Mouse (Mus musculus) forebrain, embryonic 10.5 days (tissue): Measurements from ENCODE around the gene Trim69. TPM values are rescaled to one million over a fixed set of nuclear protein-coding genes. Genes with fewer than 3 reads are reported as not detected.
"Not testable (repeated sequence)": the region's sequence is repeated elsewhere in the genome, so short reads cannot be mapped to it uniquely, and the experiment has no call there.

Source experiments
- DNase-seq: peaks from one replicate; pipeline ENCODE4 v3.0.0-alpha.2; 2017; ENCODE audit warnings: low spot score; ENCODE audit errors: extremely low spot score
- H3K27ac ChIP-seq: fragments of 300-500 bp; sonication (generic); 2 replicates; pipeline ENCODE4 v1.5.1; 2016; ENCODE audit warnings: mild to moderate bottlenecking
- H3K27me3 ChIP-seq: fragments of 300-500 bp; sonication (generic); 2 replicates; pipeline ENCODE4 v1.6.1; 2016; ENCODE audit warnings: mild to moderate bottlenecking; ENCODE audit not compliant: poor library complexity, severe bottlenecking
- H3K36me3 ChIP-seq: fragments of 300-500 bp; sonication (generic); replicated peaks from 2 replicates; pipeline ENCODE4 v1.6.1; 2016; ENCODE audit warnings: mild to moderate bottlenecking, moderate library complexity
- H3K4me1 ChIP-seq: fragments of 300-500 bp; sonication (generic); 2 replicates; pipeline ENCODE4 v1.6.1; 2016
- H3K4me3 ChIP-seq: fragments of 300-500 bp; sonication (generic); 2 replicates; pipeline ENCODE4 v1.5.1; 2016; ENCODE audit warnings: mild to moderate bottlenecking, moderate library complexity
- H3K9me3 ChIP-seq: fragments of 300-500 bp; sonication (generic); 2 replicates; pipeline ENCODE4 v1.6.1; 2016; ENCODE audit warnings: mild to moderate bottlenecking, moderate library complexity
- WGBS: fragments of 180-500 bp; shearing (Covaris S2); methylation state at CpG from one replicate; pipeline ENCODE4 v1.1.7; 2016; 5-methylcytosine and 5-hydroxymethylcytosine counted together
- polyA plus RNA-seq: library from polyadenylated mRNA; unstranded; fragments of >200 nt; fragmentation: Nextera tagmentation; extraction: Ambion mirVana; gene quantifications from 2 replicates; pipeline ENCODE4 v1.2.1, GENCODE M21; 2016

Gene Trim69
- polyA plus RNA-seq, 1 experiment from 2014 or later: not detected

DNA sequence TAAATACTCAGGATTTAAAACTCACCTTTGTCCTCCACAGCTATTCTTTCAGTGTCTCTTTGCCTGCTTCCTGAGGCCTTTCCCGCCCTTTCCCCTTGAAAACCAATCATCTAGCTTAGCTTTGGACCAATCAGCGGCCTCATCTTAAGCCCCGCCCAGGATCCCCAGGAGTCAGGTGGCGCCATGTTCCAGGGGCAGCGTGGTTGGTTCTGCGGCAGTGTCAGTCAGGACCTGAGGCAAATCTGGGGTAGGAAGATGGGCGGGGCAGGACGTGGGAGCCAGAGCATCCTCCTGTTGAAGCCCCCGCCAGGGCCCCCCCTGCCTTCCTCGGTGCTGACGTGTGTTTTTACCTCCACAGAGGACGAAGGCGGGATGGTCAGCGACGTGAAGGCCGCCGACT is 25.6 kb downstream of the Trim69 start, which contains the start of the genes Patl2 and Terb2:
Gene Patl2 (minus strand): TSS at position 84 of the 400 bp plus-strand sequence.
Gene Terb2 (plus strand): TSS at position 167 of the 400 bp plus-strand sequence.
- no peaks in the 10 kb centered on the region for H3K36me3 ChIP-seq
- no peak within 1 kb of the TSS for H3K27ac ChIP-seq
- no peak within 1 kb of the TSS for H3K4me3 ChIP-seq
- no peak for DNase-seq
- no peaks in the 10 kb centered on the region for H3K9me3 ChIP-seq
- WGBS: 82% methylated on average over 17 of the region's 17 CpGs
- no peaks in the 10 kb centered on the region for H3K4me1 ChIP-seq
- H3K27me3 ChIP-seq: no peaks in the 10 kb centered on the region

DNA sequence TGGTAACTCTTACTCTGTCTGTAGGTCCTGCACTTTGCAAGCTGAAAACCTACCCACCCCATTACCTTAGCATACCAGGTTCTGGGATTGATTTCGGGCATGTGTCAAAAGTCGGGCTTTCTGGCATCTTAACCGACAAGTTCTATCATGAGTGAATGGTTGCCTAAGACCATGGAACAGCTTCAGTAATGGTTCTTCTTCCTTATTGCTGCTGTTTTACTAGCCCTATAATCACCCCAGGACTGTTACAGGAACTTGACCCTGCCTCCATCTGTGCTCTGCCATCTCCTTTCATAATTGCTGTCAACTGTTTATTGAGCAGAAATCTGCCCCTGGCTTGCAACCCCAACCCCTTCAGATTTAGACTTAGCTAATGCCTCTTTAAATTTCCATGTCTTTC is 26.3 kb downstream of the Trim69 start:
- H3K36me3 ChIP-seq: no peaks in the 10 kb centered on the region
- WGBS: 97% methylated on average over 3 of the region's 3 CpGs
- no peak overlapping the region for H3K27ac ChIP-seq
- H3K4me1 ChIP-seq: no peaks in the 10 kb centered on the region
- H3K4me3 ChIP-seq: no peak overlapping the region
- H3K27me3 ChIP-seq: no peaks in the 10 kb centered on the region
- DNase-seq: no peak
- no peaks in the 10 kb centered on the region for H3K9me3 ChIP-seq

DNA sequence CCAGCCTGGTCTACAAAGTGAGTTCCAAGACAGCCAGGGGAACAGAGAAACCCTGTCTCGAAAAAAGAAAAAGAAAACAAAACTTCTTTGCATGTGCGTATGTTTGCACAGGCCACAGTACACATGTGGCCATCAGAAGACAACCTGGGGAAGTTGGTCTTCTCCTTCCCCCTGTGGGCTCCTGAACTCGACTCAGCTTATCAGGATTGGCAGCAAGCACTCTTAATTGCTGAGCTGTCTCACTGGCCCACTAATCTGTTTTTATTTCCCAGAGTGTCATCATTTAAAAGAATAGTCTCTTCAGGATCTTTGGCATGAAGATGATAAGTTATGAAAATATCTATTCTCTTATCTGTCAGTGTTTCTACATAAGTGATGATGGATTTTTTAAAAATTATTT is 31.3 kb downstream of the Trim69 start:
- DNase-seq: no peak

DNA sequence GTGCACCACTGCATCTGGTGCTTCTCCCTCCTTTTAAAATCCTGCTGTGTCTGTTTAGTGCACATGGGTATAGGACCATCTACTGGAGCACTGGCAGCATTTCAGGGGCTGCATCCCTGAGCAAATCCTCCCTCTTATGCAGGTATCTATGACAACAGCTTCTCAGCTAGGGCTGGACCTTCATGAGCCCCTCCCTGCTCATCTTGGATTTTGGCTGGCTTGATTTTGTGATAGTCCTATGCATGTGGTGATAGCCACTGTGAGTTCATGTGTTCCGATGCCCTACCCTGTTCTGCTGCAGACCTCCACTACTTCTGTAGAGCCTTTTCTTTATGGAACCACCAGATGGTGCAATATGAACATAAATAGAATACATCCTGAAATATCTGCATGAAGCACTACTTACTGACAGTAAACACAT is 34.0 kb downstream of the Trim69 start:
- Histone ChIP-seq H3K36me3 (no peaks in the 10 kb centered on the region), H3K27ac (no peak overlapping the region), H3K9me3 (no peaks in the 10 kb centered on the region), H3K4me3 (no peak overlapping the region), H3K4me1 (no peaks in the 10 kb centered on the region), H3K27me3 (no peaks in the 10 kb centered on the region)
- DNase-seq: no peak
- WGBS: 73% methylated on average over 1 of the region's 1 CpGs

More for the DNA sequence above, 31.3 kb downstream of the Trim69 start:
- 85% methylated on average over 3 of the region's 3 CpGs for WGBS
- H3K4me3 ChIP-seq: no peak overlapping the region
- H3K36me3 ChIP-seq: no peaks in the 10 kb centered on the region
- no peaks in the 10 kb centered on the region for H3K27me3 ChIP-seq
- no peak overlapping the region for H3K27ac ChIP-seq
- H3K4me1 ChIP-seq: no peaks in the 10 kb centered on the region
- H3K9me3 ChIP-seq: no peaks in the 10 kb centered on the region

DNA sequence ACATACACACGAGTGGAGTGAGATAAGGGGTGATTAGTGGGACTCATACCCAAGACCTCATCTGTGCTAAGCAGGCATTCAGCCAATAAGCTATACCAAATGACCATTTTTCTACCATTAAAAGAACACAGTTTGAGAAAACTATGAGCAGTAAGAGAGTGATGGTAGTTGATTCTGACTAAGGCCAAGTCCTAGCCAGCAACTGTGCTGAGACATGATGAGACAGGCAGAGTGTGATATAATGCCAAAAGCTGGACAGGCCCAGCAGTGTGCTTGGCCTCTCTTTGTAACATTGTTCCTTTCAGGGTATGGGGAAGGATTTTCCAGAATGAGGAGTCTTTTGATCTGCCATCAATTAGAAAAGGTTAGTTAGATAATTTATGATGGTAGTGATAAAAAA is 41.0 kb downstream of the Trim69 start:
- Histone ChIP-seq H3K4me3 (no peak overlapping the region), H3K9me3 (no peaks in the 10 kb centered on the region), H3K36me3 (no peaks in the 10 kb centered on the region), H3K27ac (no peak overlapping the region), H3K27me3 (no peaks in the 10 kb centered on the region), H3K4me1 (no peaks in the 10 kb centered on the region)
- WGBS: 88% methylated on average over 1 of the region's 1 CpGs
- no peak for DNase-seq

DNA sequence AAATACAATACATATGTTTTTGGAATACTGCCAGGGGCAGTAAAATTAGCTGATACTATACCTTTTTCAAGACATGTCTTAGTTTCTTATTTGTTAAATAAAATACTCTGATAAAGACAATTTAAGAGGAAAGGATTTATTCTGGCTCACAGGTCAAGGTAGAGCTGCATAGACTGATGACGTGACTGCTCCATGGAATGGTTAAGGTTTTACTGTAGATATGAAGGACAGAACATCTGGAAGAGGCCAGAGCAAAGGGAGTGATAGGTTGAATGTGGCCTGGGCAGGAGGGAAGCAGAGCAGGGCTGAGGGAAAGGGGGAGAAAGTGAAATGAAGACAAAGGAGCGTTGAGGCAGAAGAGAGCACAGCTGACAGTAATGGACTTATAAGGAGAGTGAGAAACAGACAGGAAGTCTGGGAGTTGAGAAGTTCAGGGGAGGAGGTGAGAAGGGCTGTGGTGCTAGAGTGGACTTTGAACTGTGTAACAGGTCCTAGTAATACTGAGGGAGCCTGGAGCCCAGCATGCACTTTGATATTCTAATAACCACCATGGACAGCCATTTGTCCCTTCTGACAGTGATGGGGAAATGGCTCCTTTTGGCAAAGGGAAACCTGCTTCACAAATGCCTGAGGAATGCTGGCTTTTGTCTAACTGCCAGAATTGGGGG is 46.1 kb downstream of the Trim69 start:
- Histone ChIP-seq H3K27ac (no peak overlapping the region), H3K9me3 (no peaks in the 10 kb centered on the region), H3K36me3 (no peaks in the 10 kb centered on the region), H3K4me3 (no peak overlapping the region), H3K4me1 (peaks cover 7% of the 10 kb centered on the region), H3K27me3 (no peaks in the 10 kb centered on the region)
- DNase-seq: no peak
- WGBS: 73% methylated on average over 2 of the region's 2 CpGs

DNA sequence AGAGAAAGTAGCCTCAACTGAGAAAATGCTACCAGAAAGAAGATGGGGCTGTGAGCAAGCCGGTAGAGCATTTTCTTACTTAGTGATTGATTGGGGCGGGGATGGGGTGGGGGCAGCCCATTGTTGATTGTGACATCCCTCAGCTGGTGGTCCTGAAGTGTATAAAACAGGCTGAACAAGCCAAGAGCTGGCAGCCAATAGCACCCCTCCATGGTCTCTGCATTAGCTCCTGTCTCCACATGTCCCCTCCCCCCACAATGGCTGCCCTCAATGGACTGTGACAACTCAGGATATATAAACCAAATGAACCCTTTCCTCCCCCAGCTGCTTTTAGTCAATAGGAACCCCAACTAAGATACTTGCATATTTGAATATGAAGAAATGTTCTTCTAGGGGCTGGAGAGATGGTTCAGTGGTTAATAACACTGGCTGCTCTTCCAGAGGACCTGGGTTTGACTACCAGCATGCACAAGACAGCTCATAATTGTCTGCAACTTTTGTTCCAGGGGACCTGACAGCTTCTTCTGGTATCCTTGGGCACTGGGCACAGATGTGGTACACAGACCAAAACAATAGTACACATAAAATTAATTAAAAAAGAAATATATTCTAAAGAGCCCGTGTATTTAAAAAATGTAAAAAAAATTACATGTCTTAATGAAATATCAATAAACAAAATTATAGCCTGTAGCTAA is 50.2 kb downstream of the Trim69 start:
- H3K27me3 ChIP-seq: no peaks in the 10 kb centered on the region
- 56% methylated on average over 3 of the region's 3 CpGs for whole genome bisulfite sequencing
- H3K4me3 ChIP-seq: no peak overlapping the region
- no peaks in the 10 kb centered on the region for H3K36me3 ChIP-seq
- no peak for DNase-seq
- H3K4me1 ChIP-seq: peaks cover 7% of the 10 kb centered on the region
- H3K27ac ChIP-seq: no peak overlapping the region
- no peaks in the 10 kb centered on the region for H3K9me3 ChIP-seq

DNA sequence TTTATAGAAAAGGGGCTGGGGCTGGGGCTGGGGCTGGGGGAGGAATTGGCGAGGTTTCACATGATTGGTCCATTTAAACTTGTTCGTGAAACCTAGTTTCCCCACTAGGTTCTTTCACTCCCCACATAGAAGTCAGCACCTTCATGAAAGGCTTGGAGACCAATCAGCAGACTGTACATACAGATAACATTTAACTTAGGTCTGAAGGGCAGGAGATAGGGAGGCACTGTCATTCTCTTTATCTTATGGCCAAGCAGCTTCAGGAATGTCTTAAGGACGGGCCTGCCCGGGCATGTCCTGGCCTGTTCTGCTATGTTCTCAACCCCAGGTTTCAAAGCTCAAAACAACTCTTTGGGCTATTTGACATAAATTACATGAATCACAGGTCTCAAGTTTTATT is 56.6 kb downstream of the Trim69 start:
- H3K4me3 ChIP-seq, H3K36me3 ChIP-seq, H3K9me3 ChIP-seq, DNase-seq, H3K27ac ChIP-seq, H3K27me3 ChIP-seq, H3K4me1 ChIP-seq: not testable (repeated sequence)
- 91% methylated on average over 4 of the region's 4 CpGs for WGBS

DNA sequence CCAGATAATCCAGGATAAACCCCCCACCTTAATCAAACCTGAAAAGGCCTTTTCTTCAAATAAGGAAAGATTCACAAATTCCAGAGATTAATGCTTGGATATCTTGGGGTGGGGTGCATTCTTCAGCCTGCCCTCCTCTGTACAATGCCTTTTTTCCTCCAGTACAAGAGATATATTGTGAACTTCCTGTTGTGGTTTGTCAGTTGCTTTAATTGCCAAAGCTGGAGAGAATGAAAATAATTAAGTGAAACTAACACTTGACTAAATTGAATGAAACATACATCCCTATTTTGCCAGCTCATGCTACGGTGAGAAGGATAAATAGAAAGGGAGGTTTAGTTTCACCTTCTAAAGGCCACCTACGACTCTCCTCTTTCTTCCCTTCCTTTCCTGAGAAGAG is 57.7 kb downstream of the Trim69 start:
- Histone ChIP-seq H3K4me1 (no peaks in the 10 kb centered on the region), H3K36me3 (no peaks in the 10 kb centered on the region), H3K9me3 (no peaks in the 10 kb centered on the region), H3K4me3 (no peak overlapping the region), H3K27me3 (no peaks in the 10 kb centered on the region), H3K27ac (no peak overlapping the region)
- 79% methylated on average over 2 of the region's 2 CpGs for WGBS
- DNase-seq: no peak

DNA sequence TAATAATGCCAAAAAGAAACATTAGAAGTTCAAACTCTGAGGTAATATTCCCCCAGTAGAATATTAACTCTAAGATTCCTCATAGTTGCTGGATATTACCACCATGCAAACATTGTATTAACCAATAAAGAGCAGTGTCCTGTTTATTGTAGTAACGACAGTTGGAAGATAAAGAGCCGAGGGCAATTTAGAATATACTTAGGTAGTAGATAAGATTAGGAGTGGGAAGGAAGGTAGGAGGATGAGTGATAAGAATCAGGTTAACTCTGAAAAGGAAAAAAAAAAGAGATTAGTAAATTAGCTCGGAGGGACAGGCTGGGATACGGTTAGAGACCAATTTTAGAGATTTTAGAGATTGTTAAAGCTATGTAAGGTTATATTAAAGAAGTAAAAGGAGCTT is 60.9 kb downstream of the Trim69 start:
- Histone ChIP-seq H3K4me1 (no peaks in the 10 kb centered on the region), H3K27me3 (no peaks in the 10 kb centered on the region), H3K27ac (no peak overlapping the region), H3K36me3 (no peaks in the 10 kb centered on the region), H3K9me3 (no peaks in the 10 kb centered on the region), H3K4me3 (no peak overlapping the region)
- WGBS: 88% methylated on average over 4 of the region's 4 CpGs
- no peak for DNase-seq

DNA sequence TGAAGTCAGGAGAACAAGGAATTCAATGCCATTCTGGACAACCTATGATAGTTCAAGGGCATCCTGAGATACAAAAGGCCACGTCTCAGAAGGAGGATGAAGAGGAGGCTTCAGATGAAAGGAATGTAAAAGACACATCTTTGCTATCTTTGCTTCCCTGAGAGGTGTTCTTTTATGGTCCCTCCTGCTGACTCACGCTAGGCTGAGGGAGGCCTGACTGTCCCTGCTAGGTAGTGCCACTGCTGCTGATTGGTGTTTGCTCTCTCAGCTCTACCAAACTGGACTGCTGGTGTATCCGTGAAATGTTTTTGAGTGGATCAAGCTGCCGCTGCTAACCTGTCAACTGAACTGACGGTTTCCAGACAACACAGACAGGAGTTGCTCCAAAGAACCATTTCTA is 61.3 kb downstream of the Trim69 start:
- H3K36me3 ChIP-seq: no peaks in the 10 kb centered on the region
- no peak overlapping the region for H3K4me3 ChIP-seq
- 72% methylated on average over 5 of the region's 5 CpGs for WGBS
- H3K27ac ChIP-seq: no peak overlapping the region
- no peaks in the 10 kb centered on the region for H3K9me3 ChIP-seq
- no peaks in the 10 kb centered on the region for H3K4me1 ChIP-seq
- no peaks in the 10 kb centered on the region for H3K27me3 ChIP-seq
- DNase-seq: no peak

DNA sequence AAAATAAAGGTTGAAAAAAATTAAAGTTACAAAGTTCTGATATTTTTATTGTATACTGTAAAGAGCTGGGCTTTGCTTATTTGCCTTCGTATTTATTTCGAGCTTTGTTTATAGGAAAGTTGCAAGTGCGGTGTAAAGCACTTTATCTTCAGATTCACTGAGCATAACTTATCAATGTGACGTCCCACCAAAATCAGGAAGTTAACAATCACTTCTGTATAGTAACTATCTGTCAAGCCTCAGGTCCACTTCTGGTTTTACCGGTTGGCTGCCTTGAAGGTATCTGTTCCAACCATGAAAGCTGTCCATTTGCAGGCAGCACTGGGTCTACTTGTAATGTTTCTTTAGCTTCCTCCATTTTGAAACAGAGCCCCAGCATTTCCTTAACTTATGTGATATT is 61.8 kb downstream of the Trim69 start:
- H3K27me3 ChIP-seq: no peaks in the 10 kb centered on the region
- no peaks in the 10 kb centered on the region for H3K36me3 ChIP-seq
- WGBS: 95% methylated on average over 5 of the region's 5 CpGs
- DNase-seq: no peak
- H3K4me1 ChIP-seq: no peaks in the 10 kb centered on the region
- H3K9me3 ChIP-seq: no peaks in the 10 kb centered on the region
- H3K4me3 ChIP-seq: no peak overlapping the region
- no peak overlapping the region for H3K27ac ChIP-seq

DNA sequence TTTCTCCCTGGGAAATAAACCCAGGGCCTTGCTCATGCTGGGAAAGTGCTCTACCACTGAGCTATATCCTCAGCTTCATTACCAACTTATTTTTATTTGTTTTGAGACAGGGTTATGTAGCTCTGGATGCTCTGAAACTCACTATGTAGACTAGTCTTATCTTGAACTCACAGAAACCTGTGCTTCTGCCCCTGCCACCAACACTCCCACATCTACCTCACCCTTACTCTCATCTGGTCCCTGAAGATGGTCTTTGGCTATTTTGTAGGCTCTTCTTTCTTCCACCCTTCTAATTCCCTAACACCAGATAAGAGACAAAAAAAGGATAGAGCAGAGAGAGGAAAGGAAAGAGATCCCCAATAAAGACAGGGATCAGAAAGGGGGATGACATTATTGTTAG is 63.2 kb downstream of the Trim69 start:
- Histone ChIP-seq H3K4me3 (no peak overlapping the region), H3K4me1 (no peaks in the 10 kb centered on the region), H3K27ac (no peak overlapping the region), H3K27me3 (no peaks in the 10 kb centered on the region), H3K9me3 (no peaks in the 10 kb centered on the region), H3K36me3 (no peaks in the 10 kb centered on the region)
- DNase-seq: no peak
